Mouse (Mus musculus) kidney, postnatal 36 days (tissue): ENCODE measurements around the gene F7.
A peak's percentile ranks its signal among the peaks of the same experiment; 100 is the strongest.

Source experiments
- DNase-seq, 2 experiments: peaks; one replicate each; pipeline ENCODE4 v3.0.0; 2021 to 2022; ENCODE audit warnings: mixed read lengths in 2 of 2

F7 gene

DNA sequence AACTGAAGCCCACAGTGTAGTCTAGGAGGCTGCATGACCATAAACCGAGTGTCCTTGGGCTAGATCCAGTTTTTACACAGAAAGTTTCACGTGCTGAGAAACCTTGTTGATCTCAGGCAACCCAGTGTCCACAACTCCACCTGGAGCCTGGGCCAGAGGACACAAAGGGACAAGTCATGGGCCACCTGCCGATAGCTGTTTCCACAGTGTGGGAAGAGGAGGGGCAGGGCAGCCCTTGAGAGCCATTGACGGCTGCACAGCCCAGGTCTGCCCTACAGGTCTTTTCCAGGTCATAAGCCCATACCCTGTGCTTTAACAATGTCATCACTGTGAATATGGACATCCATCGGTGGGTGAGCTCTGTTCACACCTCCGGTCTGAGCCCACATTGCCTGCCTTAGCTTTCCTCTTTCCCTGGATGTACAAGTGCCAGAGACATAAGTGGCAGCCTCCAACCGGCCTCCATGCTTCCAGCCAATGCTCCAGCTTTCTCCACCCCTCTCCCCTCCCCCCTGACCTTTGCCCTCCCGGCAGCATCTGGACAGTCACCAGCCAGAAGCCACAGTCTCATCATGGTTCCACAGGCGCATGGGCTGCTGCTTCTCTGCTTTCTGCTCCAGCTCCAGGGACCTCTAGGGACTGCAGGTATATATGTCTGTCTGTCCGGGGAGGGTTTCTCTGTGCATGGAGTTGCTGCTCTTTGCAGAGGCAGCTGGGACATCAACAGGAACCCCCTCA lies at the start of gene F7:
Gene F7, plus strand, starts transcription at position 548 of the 738 bp plus-strand sequence.
- DNase-seq = peak; percentile 48 to 71

DNA sequence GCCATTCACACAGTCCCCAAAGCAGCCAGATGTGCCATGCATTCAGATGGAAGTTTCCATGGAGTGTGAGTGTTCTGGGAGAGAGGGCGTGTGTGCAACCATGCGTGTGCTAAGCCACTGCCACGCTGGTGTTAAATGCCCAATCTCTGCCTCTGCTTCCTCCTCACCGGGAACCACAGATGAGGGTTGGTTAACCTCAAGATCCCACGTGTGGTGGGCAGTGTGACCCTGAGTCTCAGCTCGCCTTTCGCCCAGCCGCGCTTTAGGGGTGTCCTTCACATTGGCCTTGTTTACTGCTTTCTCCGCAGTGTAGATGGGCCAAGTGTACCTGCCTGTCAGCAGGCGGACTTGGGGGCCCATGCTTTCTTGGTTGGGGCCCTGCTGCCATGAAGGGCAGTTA lies 49.5 kb upstream of the F7 start:
- no peak for DNase-seq

DNA sequence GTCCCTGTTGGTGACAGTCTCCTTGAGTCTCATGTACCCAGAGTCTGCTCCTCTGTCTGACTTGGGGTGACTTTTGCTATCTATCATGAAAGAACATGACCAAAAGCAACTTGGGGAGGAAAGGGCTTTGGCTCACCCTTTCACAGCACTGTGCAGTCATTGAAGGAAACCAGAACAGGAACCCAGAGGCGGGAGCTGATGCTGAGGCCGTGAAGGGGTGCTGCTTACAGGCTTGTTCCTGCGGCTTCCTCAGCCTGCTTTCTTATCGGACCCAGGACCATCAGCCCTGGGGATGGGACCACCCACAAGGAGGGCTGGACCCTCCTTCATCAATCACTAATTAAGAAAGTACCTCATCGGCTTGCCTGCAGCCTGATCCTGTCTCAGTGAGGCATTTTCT lies 49.1 kb upstream of the F7 start:
- DNase-seq = no peak

GRCm38 (mm10) chr8:12977325-12977724 lies 48.5 kb upstream of the F7 start:
- DNase-seq = no peak

DNA sequence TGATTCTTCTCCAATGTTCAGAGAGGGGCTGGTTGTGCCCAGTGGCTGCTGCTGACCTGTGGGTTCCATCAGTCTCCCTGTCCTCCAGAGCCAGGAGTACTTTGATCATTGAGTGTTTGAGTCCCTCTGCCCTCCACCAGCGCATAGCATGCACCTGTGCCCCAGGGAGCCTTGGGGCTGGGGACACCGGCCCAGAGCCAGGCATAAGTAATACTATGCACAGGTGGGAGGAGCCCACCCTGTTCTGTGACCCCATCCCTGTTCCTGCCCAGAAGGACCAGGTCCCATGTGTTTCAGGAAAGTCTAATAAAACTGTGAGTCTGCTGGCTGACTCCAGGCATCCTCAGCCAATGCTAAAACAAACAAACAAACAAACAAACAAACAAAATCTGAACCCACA lies 47.5 kb upstream of the F7 start:
- no peak for DNase-seq

GRCm38 (mm10) chr8:12978726-12979125 lies 47.1 kb upstream of the F7 start:
- peak; percentile 76 to 81 for DNase-seq

GRCm38 (mm10) chr8:12983681-12984467 lies 42.0 kb upstream of the F7 start:
- no peak for DNase-seq

DNA sequence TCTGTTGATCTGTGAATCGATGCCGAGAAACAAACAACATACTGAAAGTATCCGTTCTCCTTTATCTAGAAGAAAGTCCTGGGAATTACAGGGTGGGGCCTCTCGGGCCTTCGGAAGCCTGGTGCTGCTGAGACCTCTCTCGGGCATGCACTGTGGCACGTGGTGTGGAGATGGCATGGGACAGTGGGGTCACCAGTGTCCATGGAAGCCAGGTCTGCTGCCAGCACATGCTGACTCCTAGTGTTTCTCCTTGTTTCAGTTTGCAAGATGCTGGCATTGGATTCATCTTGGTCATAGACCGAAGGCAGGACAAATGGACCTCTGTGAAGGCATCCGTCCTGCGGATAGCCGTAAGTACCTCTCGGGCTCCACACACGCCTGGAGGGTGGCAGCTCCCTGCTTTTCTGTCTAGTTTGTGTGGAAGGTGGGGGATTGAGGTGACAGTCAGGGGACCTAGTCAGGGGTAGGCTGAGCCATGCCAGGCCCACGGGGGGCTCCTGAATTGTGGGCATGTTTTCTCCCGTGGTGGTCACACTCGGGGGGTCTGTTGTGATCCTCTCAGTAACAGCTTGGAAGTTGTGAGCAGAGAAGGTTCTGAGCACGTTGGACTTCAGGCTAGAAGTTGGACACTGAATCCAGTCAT lies 41.1 kb upstream of the F7 start:
- DNase-seq = no peak

DNA sequence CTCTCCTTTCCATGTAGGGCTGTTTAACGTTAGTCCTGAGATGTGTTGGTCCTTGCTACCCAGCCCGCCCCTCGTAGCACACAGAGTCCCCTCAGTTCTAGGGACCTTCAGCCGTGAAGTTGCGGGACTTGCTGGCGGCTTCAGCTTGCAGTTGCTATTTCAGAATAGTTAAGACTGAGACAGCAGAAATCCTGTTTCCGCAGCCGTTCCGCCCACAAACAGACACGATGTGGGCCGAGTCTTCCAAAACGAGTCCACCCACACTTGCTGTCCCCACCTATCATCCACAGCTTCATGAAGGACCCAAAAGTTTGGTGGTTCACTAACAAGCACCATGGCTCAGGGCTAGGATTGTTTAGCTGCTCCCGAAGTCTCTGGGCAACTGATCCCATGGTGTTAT lies 40.6 kb upstream of the F7 start:
- no peak for DNase-seq

DNA sequence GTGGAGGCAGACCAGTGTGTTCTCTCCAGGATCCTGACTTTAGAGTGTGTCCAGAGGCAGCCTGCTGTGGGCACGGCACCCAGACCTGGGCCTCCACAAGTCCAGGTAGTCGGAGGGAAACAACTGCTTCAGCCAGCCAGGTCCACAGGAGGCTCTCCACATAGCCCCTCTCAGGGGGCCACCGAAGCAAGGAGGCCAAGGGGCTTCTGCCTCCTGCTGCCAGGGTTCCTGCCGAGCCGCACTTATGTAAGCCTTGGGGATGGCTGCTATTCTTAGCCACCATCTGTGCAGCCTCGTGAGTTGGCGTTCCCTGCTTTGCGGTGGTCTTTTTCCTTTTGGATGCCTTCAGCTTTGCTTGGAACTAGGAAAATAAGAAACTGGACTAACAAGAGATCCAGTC lies 38.3 kb upstream of the F7 start:
- no peak for DNase-seq

DNA sequence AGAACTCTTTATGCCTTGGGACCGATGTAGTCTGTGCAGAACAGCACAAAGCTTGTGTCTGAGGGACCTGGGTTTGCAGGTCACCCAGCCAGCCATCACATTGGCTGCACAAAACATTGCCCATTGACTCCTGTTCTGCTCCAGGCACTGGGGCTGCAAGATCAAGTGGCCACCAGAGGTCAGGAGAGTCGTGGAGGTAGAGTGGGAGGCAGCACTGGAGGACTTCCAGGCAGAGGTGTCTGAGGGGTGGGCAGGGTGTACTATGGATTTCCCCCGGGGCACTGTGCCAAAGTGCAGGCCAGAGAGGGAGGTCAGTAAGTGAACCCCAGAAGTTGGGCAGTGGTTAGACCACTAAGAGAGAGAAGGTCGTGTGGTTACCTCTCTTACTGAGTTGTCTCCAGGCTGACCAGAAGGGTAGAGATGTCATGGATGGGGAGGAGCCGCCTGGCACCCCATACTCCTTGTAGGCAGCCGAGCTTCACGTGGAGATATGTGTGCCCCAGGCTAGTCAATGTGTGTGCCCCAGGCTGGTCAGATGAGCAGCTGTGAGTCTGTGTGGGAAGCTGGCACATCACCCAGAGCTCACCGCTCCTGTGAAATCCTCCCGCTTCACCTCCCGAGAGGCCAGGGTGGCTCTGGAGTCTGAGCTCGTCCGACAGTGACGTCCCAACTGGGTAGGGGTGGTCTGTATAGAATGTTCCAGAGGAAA lies 37.0 kb upstream of the F7 start:
- DNase-seq = peak in 1 of 2 experiments; percentile 51

DNA sequence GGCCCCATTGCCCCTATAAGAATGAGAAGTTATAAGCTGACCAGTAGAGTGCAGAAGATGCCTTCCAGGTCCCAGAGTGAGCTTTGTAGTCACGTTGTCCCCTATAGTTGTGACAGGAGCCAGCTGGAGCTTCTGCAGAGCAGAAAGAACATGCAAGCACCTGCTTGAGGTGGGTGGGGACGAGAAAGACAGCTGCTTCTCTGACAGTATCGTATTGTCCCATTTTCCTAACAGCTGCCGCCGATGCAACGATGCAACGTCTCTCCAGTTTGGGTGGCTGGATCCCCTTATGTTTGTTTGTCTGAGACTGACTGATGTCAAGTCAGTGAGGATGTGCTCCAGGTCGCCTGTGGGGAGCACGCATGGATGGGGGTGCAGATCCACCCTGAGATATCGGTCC lies 34.4 kb upstream of the F7 start:
- no peak for DNase-seq

DNA sequence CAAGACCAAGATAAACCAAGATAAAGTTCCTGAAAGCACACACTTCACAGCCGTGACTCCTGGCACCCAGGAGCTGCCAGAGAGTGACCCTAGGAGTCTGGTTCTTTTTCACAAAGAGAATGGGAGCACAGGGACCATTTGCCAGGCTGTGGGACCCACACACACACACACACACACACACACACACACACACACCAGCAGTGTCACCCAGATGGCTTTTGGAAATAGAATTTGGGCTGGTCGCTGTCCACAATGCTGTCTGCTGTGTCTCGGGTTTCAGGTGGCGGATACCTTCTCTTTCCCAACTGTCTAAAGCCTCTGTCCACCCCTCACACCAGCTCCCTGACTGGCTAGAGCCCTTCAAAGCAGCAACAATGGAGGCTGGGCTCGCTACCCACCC lies 31.4 kb upstream of the F7 start:
- DNase-seq = no peak

DNA sequence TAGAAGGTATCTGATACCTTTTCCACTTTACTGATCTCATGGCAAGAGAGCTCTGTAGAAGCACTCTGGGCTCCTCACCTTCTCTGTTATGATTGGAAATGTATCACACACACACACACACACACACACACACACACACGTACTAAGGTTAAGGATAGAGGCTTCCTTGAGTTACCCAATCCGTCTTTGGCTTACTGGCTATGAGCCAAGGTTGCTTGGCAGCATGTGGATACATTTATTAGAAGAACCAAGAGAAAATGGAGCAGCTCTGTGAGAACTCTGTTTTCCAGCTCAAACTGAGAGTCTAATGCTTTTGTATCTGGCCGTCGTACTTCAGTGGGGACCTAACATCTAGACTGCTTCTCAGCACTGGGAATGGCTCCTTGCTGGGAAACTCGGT lies 30.4 kb upstream of the F7 start:
- no peak for DNase-seq

- no peak for DNase-seq
These were observed 29.0 kb upstream of the F7 start for GRCm38 (mm10) chr8:12996831-12997275.

DNA sequence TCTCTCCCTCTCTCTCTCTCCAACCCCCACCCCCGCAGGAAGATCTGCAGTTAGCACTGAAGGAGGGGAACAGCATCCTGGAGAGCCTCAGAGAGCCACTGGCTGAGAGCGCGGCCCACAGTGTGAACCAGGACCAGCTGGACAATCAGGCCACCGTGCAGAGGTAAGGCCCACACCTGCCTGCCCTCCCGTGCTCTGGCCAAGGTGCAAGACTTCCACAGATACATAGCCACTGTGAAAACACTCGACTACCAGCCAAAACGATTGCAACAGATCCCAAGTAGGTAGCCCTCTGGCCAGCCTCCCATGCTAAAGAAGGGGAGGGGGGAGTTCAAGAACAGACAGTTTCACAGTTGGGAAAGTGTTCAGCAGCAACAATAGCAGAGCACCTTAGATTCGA lies 27.5 kb upstream of the F7 start:
- no peak for DNase-seq

- peak in 1 of 2 experiments; percentile 17 for DNase-seq
These were observed 26.0 kb upstream of the F7 start for GRCm38 (mm10) chr8:12999793-13000192.

- DNase-seq = no peak
These were observed 18.4 kb upstream of the F7 start for GRCm38 (mm10) chr8:13007458-13007857.

DNA sequence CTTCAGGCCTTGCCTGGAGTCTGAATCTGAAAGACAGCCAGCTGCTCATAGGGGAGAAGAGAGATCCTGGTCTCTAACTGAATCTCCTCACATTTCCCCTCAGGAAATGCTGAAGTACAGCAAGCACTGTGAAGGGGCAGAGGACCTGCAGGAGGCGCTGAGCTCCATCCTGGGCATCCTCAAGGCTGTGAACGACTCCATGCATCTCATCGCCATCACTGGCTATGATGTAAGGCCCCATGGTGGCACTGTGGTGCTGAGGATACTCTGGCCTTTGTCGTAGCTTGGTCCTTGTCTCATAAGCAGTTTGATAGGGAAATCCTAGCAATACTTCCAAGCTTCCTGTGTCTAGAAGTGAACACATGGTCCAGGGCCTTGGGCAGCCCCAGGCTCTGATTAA lies 15.5 kb upstream of the F7 start:
- DNase-seq = peak in 1 of 2 experiments; percentile 38

GRCm38 (mm10) chr8:13019560-13019959 lies 6.3 kb upstream of the F7 start:
- peak in 1 of 2 experiments; percentile 43 for DNase-seq

DNA sequence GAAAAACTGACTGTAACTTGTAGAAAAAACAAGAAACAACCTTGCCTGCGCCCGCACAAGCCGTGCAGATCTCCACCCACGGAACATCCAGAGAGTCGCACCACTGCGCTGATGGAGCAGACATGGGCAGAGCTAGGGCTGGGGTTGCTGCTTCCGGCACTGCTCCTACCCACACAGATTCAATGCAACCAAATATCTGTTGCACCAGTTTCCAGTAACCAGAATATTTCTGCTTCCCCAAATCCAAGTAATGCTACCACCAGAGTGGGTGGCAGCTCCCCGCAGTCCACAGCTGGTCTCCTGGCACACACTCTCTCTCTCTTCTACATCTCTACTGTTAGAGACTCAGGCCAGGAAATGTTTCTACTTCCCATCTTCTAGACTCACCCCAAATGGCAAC lies 4.0 kb upstream of the F7 start:
- DNase-seq = no peak

GRCm38 (mm10) chr8:13027615-13028014 lies 1.8 kb downstream of the F7 start:
- no peak for DNase-seq

DNA sequence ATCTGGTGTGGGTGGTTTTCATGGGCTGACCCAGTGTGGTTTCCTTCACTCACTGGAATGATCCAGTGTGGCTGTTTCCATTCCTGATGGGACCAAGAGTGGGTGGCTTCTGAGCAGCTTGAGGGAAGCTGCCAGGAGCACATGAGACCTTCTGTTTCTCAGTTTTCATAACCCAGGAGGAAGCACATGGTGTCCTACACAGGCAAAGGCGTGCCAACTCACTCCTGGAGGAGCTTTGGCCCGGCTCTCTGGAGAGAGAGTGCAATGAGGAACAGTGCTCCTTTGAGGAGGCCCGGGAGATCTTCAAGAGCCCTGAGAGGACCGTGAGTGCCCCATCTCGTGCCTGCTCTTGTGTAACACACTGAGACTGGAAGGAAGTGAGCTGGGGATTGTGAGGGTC lies 2.6 kb downstream of the F7 start:
- DNase-seq = no peak
